Mouse (Mus musculus) gastrocnemius, adult 18-20 months (tissue): ENCODE data around the gene Stn1. TPM values are rescaled to one million over a fixed set of nuclear protein-coding genes. Genes with fewer than 3 reads are reported as not detected.
"Not testable (repeated sequence)": the region's sequence is repeated elsewhere in the genome, so short reads cannot be mapped to it uniquely, and the experiment has no call there.

ENCODE experiments used
- DNase-seq: peaks from one replicate; pipeline ENCODE4 v3.0.0; 2021; ENCODE audit warnings: low spot score
- long read RNA-seq, 2 experiments: library from polyadenylated mRNA; stranded (forward); transcript quantifications; one replicate each; pipeline ENCODE4 v2.0.0; 2021
- total RNA-seq, 2 experiments: library from RNA; stranded (reverse); gene quantifications; 2 replicates each; pipeline ENCODE4 v1.2.3; 2021

Stn1 gene
- total RNA-seq, result 1 to 10 TPM; 4.2 to 4.9 TPM
- long read RNA-seq, experiment 1, partial matches to known transcripts, result 1 of 4 reads
- long read RNA-seq, experiment 1, other reads (novel, unspliced or antisense), result 0 of 4 reads
- long read RNA-seq, experiment 2, partial matches to known transcripts, result 0 of 4 reads
- long read RNA-seq, experiment 2, other reads (novel, unspliced or antisense), result 0 of 4 reads

GRCm38 (mm10) chr19:47537300-47537792, at the start of gene Stn1:
Stn1 (minus strand) TSS chr19:47537507.
- DNase-seq, result peak; percentile 22

- DNase-seq, result no peak
These were observed 49.7 kb upstream of the Stn1 start for GRCm38 (mm10) chr19:47587009-47587408.

GRCm38 (mm10) chr19:47585772-47586171, 48.5 kb upstream of the Stn1 start:
- DNase-seq, result no peak

GRCm38 (mm10) chr19:47579788-47580631, 42.7 kb upstream of the Stn1 start:
- peak; percentile 17 for DNase-seq

- DNase-seq, result peak; percentile 76
These were observed 42.0 kb upstream of the Stn1 start, which contains the start of gene Slk for GRCm38 (mm10) chr19:47579225-47579787. Slk (plus strand) TSS chr19:47579678.

GRCm38 (mm10) chr19:47578581-47579224, 41.4 kb upstream of the Stn1 start:
- DNase-seq, result no peak

- no peak for DNase-seq
These were observed 36.4 kb upstream of the Stn1 start for GRCm38 (mm10) chr19:47573718-47574117.

GRCm38 (mm10) chr19:47571981-47572380, 34.7 kb upstream of the Stn1 start:
- not testable (repeated sequence) for DNase-seq

GRCm38 (mm10) chr19:47570042-47570441, 32.7 kb upstream of the Stn1 start:
- no peak for DNase-seq

- no peak for DNase-seq
These were observed 28.7 kb upstream of the Stn1 start for GRCm38 (mm10) chr19:47565994-47566393.

GRCm38 (mm10) chr19:47565031-47565654, 27.8 kb upstream of the Stn1 start:
- DNase-seq, result no peak

- DNase-seq, result no peak
These were observed 26.4 kb upstream of the Stn1 start for GRCm38 (mm10) chr19:47563715-47564114.

- peak; percentile 38 for DNase-seq
These were observed 24.7 kb upstream of the Stn1 start for GRCm38 (mm10) chr19:47561996-47562441.

GRCm38 (mm10) chr19:47560544-47561161, 23.3 kb upstream of the Stn1 start:
- no peak for DNase-seq

GRCm38 (mm10) chr19:47559751-47560512, 22.6 kb upstream of the Stn1 start:
- DNase-seq, result no peak

- no peak for DNase-seq
These were observed 21.8 kb upstream of the Stn1 start for GRCm38 (mm10) chr19:47559145-47559544.

- DNase-seq, result no peak
These were observed 12.3 kb upstream of the Stn1 start for GRCm38 (mm10) chr19:47549584-47549983.

- no peak for DNase-seq
These were observed 11.9 kb upstream of the Stn1 start for GRCm38 (mm10) chr19:47549174-47549573.

- no peak for DNase-seq
These were observed 11.2 kb upstream of the Stn1 start for GRCm38 (mm10) chr19:47548432-47549076.
